Mouse (Mus musculus): ENCODE results near the gene Tmco5b. TPM values are rescaled to one million over a fixed set of nuclear protein-coding genes. Genes with fewer than 3 reads are reported as not detected.

The Tmco5b gene
- not detected in 2 replicates for polyA plus RNA-seq (2014; fragmentation: Nextera tagmentation; extraction: Ambion mirVana)

- WGBS = 72% methylated on average over 2 of the region's 2 CpGs
- Histone ChIP-seq H3K27ac (ENCODE audit: low read depth, low read length) (no peak within 1 kb of the TSS), H3K4me2 (no peak within 1 kb of the TSS), H3K9me3 (ENCODE audit: control insufficient read depth, low read length) (no peaks in the 10 kb centered on the region), H3K4me1 (replicated peaks; ENCODE audit: control insufficient read depth, insufficient read depth, low read length) (no peaks in the 10 kb centered on the region), H3K4me3 (ENCODE audit: low read depth, low read length) (no peak within 1 kb of the TSS), H3K27me3 (replicated peaks; ENCODE audit: control insufficient read depth, insufficient read depth, low read length) (no peaks in the 10 kb centered on the region), H3K9ac (ENCODE audit: low read depth, low read length) (no peak within 1 kb of the TSS), H3K36me3 (ENCODE audit: control insufficient read depth, insufficient read depth, low read length) (no peaks in the 10 kb centered on the region)
- DNase-seq (ENCODE audit: low spot score) (no peak), ATAC-seq (replicated peaks; ENCODE audit: low FRiP score) (no peak)
These were observed at the start of gene Tmco5b for GRCm38 (mm10) chr2:113285432-113285831. Gene Tmco5b, plus strand, starts transcription at chr2:113285732.

- Histone ChIP-seq H3K9ac (ENCODE audit: low read depth, low read length) (no peak overlapping the region), H3K4me1 (replicated peaks; ENCODE audit: control insufficient read depth, insufficient read depth, low read length) (no peaks in the 10 kb centered on the region), H3K27ac (ENCODE audit: low read depth, low read length) (no peak overlapping the region), H3K27me3 (replicated peaks; ENCODE audit: control insufficient read depth, insufficient read depth, low read length) (no peaks in the 10 kb centered on the region), H3K4me3 (ENCODE audit: low read depth, low read length) (no peak overlapping the region), H3K36me3 (ENCODE audit: control insufficient read depth, insufficient read depth, low read length) (no peaks in the 10 kb centered on the region), H3K9me3 (ENCODE audit: control insufficient read depth, low read length) (no peaks in the 10 kb centered on the region), H3K4me2 (no peak overlapping the region)
- ATAC-seq (replicated peaks; ENCODE audit: low FRiP score) = no peak
- WGBS = 65% methylated on average over 1 of the region's 1 CpGs
- DNase-seq (ENCODE audit: low spot score) = no peak
These were observed 48.5 kb upstream of the Tmco5b start for GRCm38 (mm10) chr2:113236993-113237392.

DNA sequence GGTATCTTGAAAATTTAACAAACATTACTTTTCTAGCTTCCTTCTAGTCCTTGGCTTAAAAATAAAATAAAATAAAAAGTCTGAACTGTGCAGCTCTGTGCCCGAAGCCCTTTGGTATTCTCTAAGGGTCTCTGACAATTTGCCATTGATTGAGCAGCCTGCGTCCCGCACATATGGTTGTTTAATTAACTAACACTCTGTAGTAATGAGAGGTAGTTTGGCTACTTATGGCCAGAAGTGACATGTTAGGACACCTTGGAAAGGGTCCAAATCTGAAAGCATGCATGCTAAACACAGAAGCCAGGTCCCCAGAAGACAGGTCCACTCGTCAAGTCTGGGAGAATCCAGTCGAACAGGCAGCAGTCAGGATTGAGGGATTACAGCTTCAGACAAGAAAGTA, 46.7 kb upstream of the Tmco5b start:
- 75% methylated on average over 5 of the region's 5 CpGs for WGBS
- DNase-seq (ENCODE audit: low spot score) (no peak), ATAC-seq (replicated peaks; ENCODE audit: low FRiP score) (no peak)
- no peaks in the 10 kb centered on the region for H3K4me1 ChIP-seq (replicated peaks; ENCODE audit: control insufficient read depth, insufficient read depth, low read length)
- H3K27me3 ChIP-seq (replicated peaks; ENCODE audit: control insufficient read depth, insufficient read depth, low read length) = no peaks in the 10 kb centered on the region
- H3K27ac ChIP-seq (ENCODE audit: low read depth, low read length) = no peak overlapping the region
- H3K4me3 ChIP-seq (ENCODE audit: low read depth, low read length) = no peak overlapping the region
- H3K9me3 ChIP-seq (ENCODE audit: control insufficient read depth, low read length) = no peaks in the 10 kb centered on the region
- H3K36me3 ChIP-seq (ENCODE audit: control insufficient read depth, insufficient read depth, low read length) = no peaks in the 10 kb centered on the region
- H3K9ac ChIP-seq (ENCODE audit: low read depth, low read length) = no peak overlapping the region
- no peak overlapping the region for H3K4me2 ChIP-seq

DNA sequence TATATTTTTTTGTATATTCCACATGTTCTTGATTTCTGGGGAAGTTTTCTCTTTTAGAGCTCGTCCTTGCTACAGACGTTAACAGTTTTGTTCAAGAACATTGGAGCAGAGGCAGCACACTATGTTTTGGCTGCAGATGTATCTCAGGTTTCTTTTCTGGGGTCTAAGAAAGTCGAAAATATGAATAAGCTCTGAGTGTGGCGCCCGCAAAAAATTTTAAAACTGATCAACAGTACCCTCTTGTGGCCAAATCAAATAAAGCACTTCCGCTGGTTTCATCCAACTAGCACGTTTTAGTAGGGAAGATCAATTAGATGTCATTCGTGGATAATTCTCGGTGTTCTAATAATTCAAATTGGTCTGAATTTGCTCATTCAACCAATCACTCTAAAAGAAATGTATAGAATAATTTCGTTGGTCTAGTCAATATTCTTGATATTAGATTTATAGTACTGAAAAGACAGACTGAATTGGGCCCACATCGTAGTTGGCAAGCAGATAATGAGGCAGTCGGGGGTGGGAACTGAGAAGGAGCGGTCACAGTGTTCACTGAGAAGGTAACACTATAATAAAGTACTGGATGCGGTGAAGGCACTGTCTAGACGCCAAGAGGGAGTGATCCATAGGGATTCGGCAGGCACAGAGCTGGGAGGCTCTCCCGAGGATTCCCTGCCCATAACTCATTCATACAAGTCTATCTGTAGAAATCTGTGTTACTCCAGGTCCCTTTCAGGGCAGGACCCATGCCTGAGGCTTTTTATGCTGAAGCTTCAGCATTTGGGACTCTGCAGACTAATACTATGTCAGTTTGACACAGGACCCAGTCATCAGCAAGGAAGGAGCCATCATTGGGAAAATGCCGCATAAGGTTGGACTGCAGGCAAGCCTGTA, 17.1 kb downstream of the Tmco5b start:
- 37% methylated on average over 18 of the region's 18 CpGs for WGBS

GRCm38 (mm10) chr2:113303240-113303538, 17.7 kb downstream of the Tmco5b start:
- ATAC-seq (replicated peaks; ENCODE audit: low FRiP score) = no peak
- 71% methylated on average over 4 of the region's 4 CpGs for WGBS
- Histone ChIP-seq H3K4me1 (replicated peaks; ENCODE audit: control insufficient read depth, insufficient read depth, low read length) (no peaks in the 10 kb centered on the region), H3K4me3 (ENCODE audit: low read depth, low read length) (no peak overlapping the region), H3K9ac (ENCODE audit: low read depth, low read length) (no peak overlapping the region), H3K27ac (ENCODE audit: low read depth, low read length) (no peak overlapping the region), H3K27me3 (replicated peaks; ENCODE audit: control insufficient read depth, insufficient read depth, low read length) (no peaks in the 10 kb centered on the region), H3K9me3 (ENCODE audit: control insufficient read depth, low read length) (no peaks in the 10 kb centered on the region), H3K4me2 (no peak overlapping the region), H3K36me3 (ENCODE audit: control insufficient read depth, insufficient read depth, low read length) (no peaks in the 10 kb centered on the region)
- DNase-seq (ENCODE audit: low spot score) = no peak

More for the DNA sequence above, 17.1 kb downstream of the Tmco5b start:
- H3K27ac ChIP-seq (ENCODE audit: low read depth, low read length) = no peak overlapping the region
- no peaks in the 10 kb centered on the region for H3K27me3 ChIP-seq (replicated peaks; ENCODE audit: control insufficient read depth, insufficient read depth, low read length)
- H3K9ac ChIP-seq (ENCODE audit: low read depth, low read length) = no peak overlapping the region
- H3K36me3 ChIP-seq (ENCODE audit: control insufficient read depth, insufficient read depth, low read length) = no peaks in the 10 kb centered on the region
- DNase-seq (ENCODE audit: low spot score) = no peak
- H3K4me2 ChIP-seq = no peak overlapping the region
- no peak overlapping the region for H3K4me3 ChIP-seq (ENCODE audit: low read depth, low read length)
- no peak for ATAC-seq (replicated peaks; ENCODE audit: low FRiP score)
- no peaks in the 10 kb centered on the region for H3K9me3 ChIP-seq (ENCODE audit: control insufficient read depth, low read length)
- H3K4me1 ChIP-seq (replicated peaks; ENCODE audit: control insufficient read depth, insufficient read depth, low read length) = no peaks in the 10 kb centered on the region

DNA sequence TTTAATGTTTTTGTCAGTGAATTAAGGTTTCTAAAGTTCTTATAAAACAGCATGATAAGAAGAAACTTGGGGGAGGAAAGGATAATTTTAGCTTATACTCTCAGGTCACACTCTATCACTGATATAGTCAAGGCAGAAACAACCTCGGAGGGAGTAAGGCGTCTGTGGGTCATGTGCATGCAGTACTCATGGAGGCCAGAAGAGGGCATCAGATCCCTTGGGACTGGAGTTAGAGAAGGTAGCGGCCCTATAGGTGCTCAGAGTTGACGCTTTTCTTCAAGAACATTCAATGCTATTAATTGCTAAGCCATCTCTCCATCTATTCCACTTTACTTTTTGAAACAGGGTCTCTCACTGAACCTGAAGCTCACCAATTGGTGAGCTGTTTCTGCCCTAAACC, 19.8 kb downstream of the Tmco5b start:
- H3K4me2 ChIP-seq = no peak overlapping the region
- no peaks in the 10 kb centered on the region for H3K36me3 ChIP-seq (ENCODE audit: control insufficient read depth, insufficient read depth, low read length)
- WGBS = 13% methylated on average over 4 of the region's 4 CpGs
- DNase-seq (ENCODE audit: low spot score) (peak; percentile 37), ATAC-seq (replicated peaks; ENCODE audit: low FRiP score) (peak; percentile 57; the same call in 1 of the 2 replicates)
- no peak overlapping the region for H3K9ac ChIP-seq (ENCODE audit: low read depth, low read length)
- H3K27me3 ChIP-seq (replicated peaks; ENCODE audit: control insufficient read depth, insufficient read depth, low read length) = no peaks in the 10 kb centered on the region
- no peaks in the 10 kb centered on the region for H3K9me3 ChIP-seq (ENCODE audit: control insufficient read depth, low read length)
- H3K27ac ChIP-seq (ENCODE audit: low read depth, low read length) = no peak overlapping the region
- no peaks in the 10 kb centered on the region for H3K4me1 ChIP-seq (replicated peaks; ENCODE audit: control insufficient read depth, insufficient read depth, low read length)
- H3K4me3 ChIP-seq (ENCODE audit: low read depth, low read length) = no peak overlapping the region

DNA sequence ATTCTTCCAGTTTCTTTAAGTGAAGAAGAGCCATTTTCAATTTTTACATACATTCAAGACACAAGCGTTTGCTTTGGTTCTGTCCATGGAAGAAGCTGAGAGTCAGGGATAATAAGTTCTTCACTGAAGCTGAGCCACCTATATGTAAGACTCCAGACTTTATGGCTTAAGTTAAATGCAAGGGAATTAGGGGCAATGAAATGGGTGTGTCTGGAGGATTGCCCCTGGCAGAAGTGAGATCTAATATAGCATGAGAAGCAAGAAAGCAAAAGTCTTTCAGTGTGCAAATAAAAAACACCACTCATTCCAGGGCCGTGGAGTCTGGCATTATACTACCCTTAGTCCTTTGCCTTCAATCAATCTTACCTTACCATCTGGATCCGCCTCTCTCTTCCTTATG, 25.7 kb downstream of the Tmco5b start:
- ATAC-seq (replicated peaks; ENCODE audit: low FRiP score) = no peak

DNA sequence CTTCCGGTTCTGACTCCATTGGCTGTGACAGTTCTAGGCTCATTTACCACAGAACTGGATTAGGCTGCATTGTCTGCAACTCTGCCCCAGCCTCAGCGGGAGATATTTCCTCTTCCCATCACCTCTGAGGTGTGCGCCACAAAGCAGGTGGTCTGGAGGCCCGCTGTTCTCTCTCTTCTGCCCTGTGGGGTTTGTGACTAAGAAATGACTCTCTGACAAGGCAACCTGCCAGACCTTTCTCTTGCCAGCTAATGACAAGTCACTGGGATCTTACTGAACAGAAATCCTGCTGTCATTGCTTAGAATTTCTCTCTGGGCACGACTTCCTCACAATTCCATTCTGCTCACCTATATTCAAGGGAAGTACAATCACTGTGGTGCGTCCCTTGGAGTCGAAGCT, 37.5 kb downstream of the Tmco5b start:
- H3K4me1 ChIP-seq (replicated peaks; ENCODE audit: control insufficient read depth, insufficient read depth, low read length) = no peaks in the 10 kb centered on the region
- no peaks in the 10 kb centered on the region for H3K36me3 ChIP-seq (ENCODE audit: control insufficient read depth, insufficient read depth, low read length)
- H3K9me3 ChIP-seq (ENCODE audit: control insufficient read depth, low read length) = no peaks in the 10 kb centered on the region
- no peak for DNase-seq (ENCODE audit: low spot score)
- no peak overlapping the region for H3K9ac ChIP-seq (ENCODE audit: low read depth, low read length)
- WGBS = 46% methylated on average over 7 of the region's 7 CpGs
- no peak overlapping the region for H3K4me3 ChIP-seq (ENCODE audit: low read depth, low read length)
- ATAC-seq (replicated peaks; ENCODE audit: low FRiP score) = no peak
- H3K27me3 ChIP-seq (replicated peaks; ENCODE audit: control insufficient read depth, insufficient read depth, low read length) = peaks cover 3% of the 10 kb centered on the region
- no peak overlapping the region for H3K27ac ChIP-seq (ENCODE audit: low read depth, low read length)
- H3K4me2 ChIP-seq = no peak overlapping the region

More for the DNA sequence above, 25.7 kb downstream of the Tmco5b start:
- DNase-seq (ENCODE audit: low spot score) = no peak
- Histone ChIP-seq H3K4me1 (replicated peaks; ENCODE audit: control insufficient read depth, insufficient read depth, low read length) (no peaks in the 10 kb centered on the region), H3K27ac (ENCODE audit: low read depth, low read length) (no peak overlapping the region), H3K9ac (ENCODE audit: low read depth, low read length) (no peak overlapping the region), H3K4me2 (no peak overlapping the region), H3K27me3 (replicated peaks; ENCODE audit: control insufficient read depth, insufficient read depth, low read length) (no peaks in the 10 kb centered on the region), H3K9me3 (ENCODE audit: control insufficient read depth, low read length) (no peaks in the 10 kb centered on the region), H3K36me3 (ENCODE audit: control insufficient read depth, insufficient read depth, low read length) (no peaks in the 10 kb centered on the region), H3K4me3 (ENCODE audit: low read depth, low read length) (no peak overlapping the region)
- 85% methylated on average over 3 of the region's 3 CpGs for WGBS
